Mouse (Mus musculus): ENCODE results near the gene Wwp2.

DNA sequence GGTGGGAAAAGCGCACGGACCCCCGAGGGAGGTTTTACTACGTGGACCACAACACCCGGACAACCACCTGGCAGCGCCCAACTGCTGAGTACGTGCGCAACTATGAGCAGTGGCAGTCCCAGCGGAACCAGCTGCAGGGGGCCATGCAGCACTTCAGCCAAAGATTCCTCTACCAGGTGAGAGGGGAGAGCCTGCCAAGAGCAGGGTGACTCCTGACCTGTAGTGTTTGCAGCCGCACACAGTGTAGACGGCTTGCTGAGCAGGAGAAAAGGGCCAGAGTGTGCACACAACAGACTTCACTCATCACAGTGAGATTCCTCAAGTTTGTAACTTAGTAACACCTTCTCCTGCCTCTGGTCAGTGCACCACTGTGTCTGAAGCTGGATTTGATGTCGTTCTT is 104.5 kb downstream of the Wwp2 start:
- TF ChIP-seq CTCF (IDR thresholded peaks at IDR 0.05; ENCODE audit: control insufficient read depth, insufficient read depth, insufficient replicate concordance, low read depth, low read length) (no peak), POLR2A (IDR thresholded peaks at IDR 0.05; ENCODE audit: control insufficient read depth, low read depth, low read length) (no peak)
